ENCODE assay signal across 8 mouse cellular contexts in genomic region chrX:7573176-7574086, GRCm38 (mm10). TPM values are rescaled to one million over a fixed set of nuclear protein-coding genes. Genes with fewer than 3 reads are reported as not detected.
DNase-seq lines count a peak whose midpoint lies in the region; ATAC-seq and TF ChIP-seq lines count a peak whose summit lies in the region.

TSS of gene Foxp3 (plus strand) at chrX:7573644.

- no peaks in the 10 kb centered on the region for H3K27me3 ChIP-seq in intestine, embryonic 14.5 days (replicated peaks; ENCODE audit: control insufficient read depth, insufficient read depth, low read length)
- H3K27me3 ChIP-seq in liver, adult 2 months (ENCODE audit: control insufficient read depth, insufficient read depth, low read length) = no peaks in the 10 kb centered on the region
- no peaks in the 10 kb centered on the region for H3K27me3 ChIP-seq in neural tube, embryonic 14.5 days (ENCODE audit: control insufficient read depth, insufficient read depth, low read length)

- H3K4me3 ChIP-seq in intestine, embryonic 14.5 days (ENCODE audit: low read depth, low read length) = peak within 1 kb of the TSS; percentile 49
- peak within 1 kb of the TSS; percentile 68 for H3K4me3 ChIP-seq in liver, adult 2 months (ENCODE audit: insufficient read depth, low read depth, low read length)
- H3K4me3 ChIP-seq in neural tube, embryonic 14.5 days (ENCODE audit: low read depth, low read length) = peak within 1 kb of the TSS; percentile 44

- TF ChIP-seq POLR2A in liver, adult 2 months (IDR thresholded peaks at IDR 0.05; ENCODE audit: extremely low read depth, insufficient read depth, low read length) = no peak

- WGBS in intestine, embryonic 14.5 days = 25% methylated on average over 56 of the region's 72 CpGs
- WGBS in liver, adult 2 months = 11% methylated on average over 38 of the region's 72 CpGs
- 28% methylated on average over 48 of the region's 72 CpGs for WGBS in neural tube, embryonic 14.5 days

- DNase-seq in thymus, adult 18-20 months = peak; percentile 9 to 39
- DNase-seq in thymus, postnatal 25 days = no peak
- peak; percentile 36 to 75 for DNase-seq in cerebellum, postnatal 25 days
- DNase-seq in gastrocnemius, postnatal 10 days = peak; percentile 56
- DNase-seq in intestine, embryonic 14.5 days (ENCODE audit: low spot score) = peak; percentile 63
- DNase-seq in liver, adult 2 months (ENCODE audit: extremely low read depth, low read depth, low spot score) = no peak
- DNase-seq in thymus, postnatal 14 days = peak; percentile 71

- TF ChIP-seq CTCF in liver, adult 2 months (IDR thresholded peaks at IDR 0.05; ENCODE audit: low read depth, low read length) = no peak

- H3K27ac ChIP-seq in intestine, embryonic 14.5 days (ENCODE audit: low read depth) = peak within 1 kb of the TSS; percentile 83
- H3K27ac ChIP-seq in liver, adult 2 months (replicated peaks; ENCODE audit: insufficient read depth, low read depth, low read length) = peak within 1 kb of the TSS; percentile 72
- H3K27ac ChIP-seq in neural tube, embryonic 14.5 days (ENCODE audit: low read depth, low read length) = peak within 1 kb of the TSS; percentile 93

- peak within 1 kb of the TSS; percentile 66 for H3K9ac ChIP-seq in intestine, embryonic 14.5 days (ENCODE audit: low read length)
- peak within 1 kb of the TSS; percentile 83 for H3K9ac ChIP-seq in liver, adult 2 months (ENCODE audit: low read depth, low read length)
- H3K9ac ChIP-seq in neural tube, embryonic 14.5 days (replicated peaks; ENCODE audit: low read depth, low read length) = peak within 1 kb of the TSS; percentile 71

- no peaks in the 10 kb centered on the region for H3K36me3 ChIP-seq in intestine, embryonic 14.5 days (ENCODE audit: control insufficient read depth, insufficient read depth, low read length)
- no peaks in the 10 kb centered on the region for H3K36me3 ChIP-seq in liver, adult 2 months (ENCODE audit: control insufficient read depth, insufficient read depth, low read length)
- no peaks in the 10 kb centered on the region for H3K36me3 ChIP-seq in neural tube, embryonic 14.5 days (ENCODE audit: control insufficient read depth, insufficient read depth, low read length)

- H3K4me2 ChIP-seq in intestine, embryonic 14.5 days (ENCODE audit: low read length) = peak within 1 kb of the TSS; percentile 57
- H3K4me2 ChIP-seq in neural tube, embryonic 14.5 days (ENCODE audit: low read depth, low read length) = peak within 1 kb of the TSS; percentile 56

- no peaks in the 10 kb centered on the region for H3K79me2 ChIP-seq in liver, adult 2 months (ENCODE audit: control insufficient read depth, insufficient read depth, low read length)

- H3K4me1 ChIP-seq in intestine, embryonic 14.5 days (replicated peaks; ENCODE audit: control insufficient read depth, insufficient read depth, low read length) = 0 out of 2 replicates have a peak, but pooled peaks cover 5% of the 10 kb centered on the region
- peaks cover 11% of the 10 kb centered on the region for H3K4me1 ChIP-seq in liver, adult 2 months (ENCODE audit: control insufficient read depth, insufficient read depth, low read length)
- peaks cover 8% of the 10 kb centered on the region for H3K4me1 ChIP-seq in neural tube, embryonic 14.5 days (ENCODE audit: control insufficient read depth, insufficient read depth, low read length)

- no peaks in the 10 kb centered on the region for H3K9me3 ChIP-seq in intestine, embryonic 14.5 days (ENCODE audit: control insufficient read depth, low read length)
- H3K9me3 ChIP-seq in neural tube, embryonic 14.5 days (ENCODE audit: control insufficient read depth, low read length) = no peaks in the 10 kb centered on the region

- peak; percentile 71 for ATAC-seq in intestine, embryonic 14.5 days (replicated peaks; ENCODE audit: low FRiP score, low TSS enrichment, low read depth)
- peak; percentile 72 for ATAC-seq in neural tube, embryonic 14.5 days (ENCODE audit: low read depth)

RNA-seq across cellular contexts. Expression of gene Foxp3, which starts in this region (rescaled TPM):
- under 1 TPM in 1 of 2 experiments, not detected in 1; 0.32 TPM for total RNA-seq in gastrocnemius, postnatal 10 days (2021)
- polyA plus RNA-seq in intestine, embryonic 14.5 days (2014; fragmentation: Nextera tagmentation; extraction: Ambion mirVana) = 0.05 TPM in 1 of 2 replicates, not detected in the other
- total RNA-seq in liver, adult 2 months (2014; rRNA removed) = not detected in 2 replicates
- polyA plus RNA-seq in liver, adult 2 months (2012; rRNA removed) = 0.07 TPM in 1 of 2 replicates, not detected in the other
- polyA plus RNA-seq in neural tube, embryonic 14.5 days (2014; fragmentation: Nextera tagmentation; extraction: Ambion mirVana) = 0.11 and 0.32 TPM in 2 replicates

Comparison
In these comparisons a context has a peak if more than half of its experiments do, and no peak if none do; other contexts are left out.
1. DNase-seq: peak in thymus, adult 18-20 months (2 of 2), cerebellum, postnatal 25 days (2 of 2) and thymus, postnatal 14 days (single experiment); none in thymus, postnatal 25 days (single experiment) and liver, adult 2 months (single experiment).
2. Peak in DNase-seq in gastrocnemius, postnatal 10 days; RNA of the gene not detected or under 1 TPM.
3. Peak in DNase-seq, ATAC-seq, H3K4me3 ChIP-seq, H3K27ac ChIP-seq, H3K9ac ChIP-seq and H3K4me2 ChIP-seq in intestine, embryonic 14.5 days; RNA of the gene not detected or under 1 TPM.
4. Peak in ATAC-seq, H3K4me3 ChIP-seq, H3K27ac ChIP-seq, H3K9ac ChIP-seq and H3K4me2 ChIP-seq in neural tube, embryonic 14.5 days; RNA of the gene not detected or under 1 TPM.
5. Peak in every context shown above with its lines, with median percentiles within 50 percentile points of each other: H3K27ac ChIP-seq, H3K4me3 ChIP-seq and H3K9ac ChIP-seq.